Mouse (Mus musculus) small intestine, adult 2 months (tissue): ENCODE data around the gene Eya2.

Experiments used
- CTCF ChIP-seq: fragments of 200-500 bp; IDR thresholded peaks from 2 replicates; pipeline ENCODE4 v1.5.1; 2012; ENCODE audit warnings: low read depth, mild to moderate bottlenecking, control low read depth, inconsistent platforms, low read length, moderate library complexity, mixed read lengths; ENCODE audit not compliant: insufficient replicate concordance, insufficient read length; ENCODE audit errors: extremely low read depth
- POLR2A ChIP-seq: fragments of 200-500 bp; IDR thresholded peaks from 2 replicates; pipeline ENCODE4 v1.6.1; 2012; ENCODE audit warnings: low read depth, mild to moderate bottlenecking, control low read depth, inconsistent platforms, low read length, moderate library complexity

GRCm38 (mm10) chr2:165694767-165695166, 99.9 kb downstream of the Eya2 start:
- TF ChIP-seq POLR2A (no peak), CTCF (no peak)
